Mouse (Mus musculus) forebrain, embryonic 12.5 days (tissue): ENCODE results near the gene Troap. TPM values are rescaled to one million over a fixed set of nuclear protein-coding genes. Genes with fewer than 3 reads are reported as not detected.

Experiments
- ATAC-seq: fragments of 200-750 bp; cut with Nextera tagmentation; 2 replicates; pipeline ENCODE4 v1.8.0; 2017; ENCODE audit warnings: moderate TSS enrichment; ENCODE audit not compliant: low FRiP score
- H3K27ac ChIP-seq: fragments of 300-500 bp; sonication (generic); 2 replicates; pipeline ENCODE4 v1.5.1; 2016; ENCODE audit warnings: mild to moderate bottlenecking
- H3K27me3 ChIP-seq: fragments of 300-500 bp; sonication (generic); 2 replicates; pipeline ENCODE4 v1.6.1; 2016; ENCODE audit warnings: mild to moderate bottlenecking
- H3K36me3 ChIP-seq: fragments of 300-500 bp; sonication (generic); replicated peaks from 2 replicates; pipeline ENCODE4 v1.6.1; 2016; ENCODE audit warnings: mild to moderate bottlenecking
- H3K4me1 ChIP-seq: fragments of 300-500 bp; sonication (generic); 2 replicates; pipeline ENCODE4 v1.6.1; 2016
- H3K4me2 ChIP-seq: fragments of 300-500 bp; sonication (generic); 2 replicates; pipeline ENCODE4 v1.6.1; 2016; ENCODE audit warnings: mild to moderate bottlenecking, moderate library complexity
- H3K4me3 ChIP-seq: fragments of 300-500 bp; sonication (generic); replicated peaks from 2 replicates; pipeline ENCODE4 v1.5.1; 2016; ENCODE audit warnings: mild to moderate bottlenecking
- H3K9ac ChIP-seq: fragments of 300-500 bp; sonication (generic); 2 replicates; pipeline ENCODE4 v1.6.1; 2016; ENCODE audit warnings: mild to moderate bottlenecking
- H3K9me3 ChIP-seq: fragments of 300-500 bp; sonication (generic); 2 replicates; pipeline ENCODE4 v1.6.1; 2016
- WGBS: fragments of 180-500 bp; shearing (Covaris S2); methylation state at CpG from one replicate; pipeline ENCODE4 v1.1.7; 2016; 5-methylcytosine and 5-hydroxymethylcytosine counted together
- microRNA-seq: library from miRNA; unstranded; fragments of <30 nt; microRNA quantifications from one replicate; pipeline ENCODE4, GENCODE M21; 2017
- polyA plus RNA-seq: library from polyadenylated mRNA; unstranded; fragments of >200 nt; fragmentation: Nextera tagmentation; extraction: Ambion mirVana; gene quantifications from 2 replicates; pipeline ENCODE4 v1.2.1, GENCODE M21; 2016

The Troap gene
- polyA plus RNA-seq, 1 experiment from 2014 or later: 48.3 TPM

DNA sequence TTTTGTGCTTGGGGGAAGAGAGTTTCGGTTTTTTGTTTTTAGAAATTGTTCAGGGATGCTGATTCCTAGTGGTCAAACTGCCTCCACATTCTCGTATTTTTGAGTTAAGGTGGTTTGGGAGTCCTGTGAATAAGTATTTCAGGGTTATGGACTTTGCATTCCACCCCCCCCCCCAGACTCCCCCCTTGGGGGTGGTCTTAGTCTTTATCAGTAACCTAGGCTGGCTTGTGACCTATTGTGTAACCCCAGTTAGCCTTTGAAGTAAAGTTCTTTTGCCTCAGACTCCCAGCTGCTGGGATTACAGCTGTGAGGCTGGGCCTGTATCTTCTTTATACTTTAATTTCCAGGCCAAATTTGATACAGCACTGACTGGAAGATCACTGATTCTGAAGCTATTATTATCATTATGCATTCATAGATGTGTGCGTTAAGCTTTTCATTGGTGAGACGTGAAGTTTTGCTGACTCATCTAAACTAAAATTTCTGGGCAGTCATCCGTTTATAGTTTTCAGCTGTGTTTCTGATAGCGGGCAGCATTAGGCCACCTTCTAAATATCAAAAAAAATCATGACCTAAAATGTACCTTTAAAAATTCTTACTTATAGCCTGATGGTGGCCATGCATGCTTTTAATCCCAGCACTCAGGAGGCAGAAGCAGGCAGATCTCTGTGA lies 53.6 kb downstream of the Troap start:
- Histone ChIP-seq H3K9ac (peak overlapping the region; percentile 89), H3K36me3 (0 out of 2 replicates have a peak, but pooled peaks cover 5% of the 10 kb centered on the region), H3K9me3 (no peaks in the 10 kb centered on the region), H3K27ac (no peak overlapping the region), H3K27me3 (no peaks in the 10 kb centered on the region; the same call in 1 of the 2 replicates), H3K4me1 (peaks cover 33% of the 10 kb centered on the region), H3K4me2 (peak overlapping the region; percentile 60), H3K4me3 (peak overlapping the region; percentile 77)
- WGBS: 64% methylated on average over 6 of the region's 6 CpGs
- ATAC-seq: no peak

DNA sequence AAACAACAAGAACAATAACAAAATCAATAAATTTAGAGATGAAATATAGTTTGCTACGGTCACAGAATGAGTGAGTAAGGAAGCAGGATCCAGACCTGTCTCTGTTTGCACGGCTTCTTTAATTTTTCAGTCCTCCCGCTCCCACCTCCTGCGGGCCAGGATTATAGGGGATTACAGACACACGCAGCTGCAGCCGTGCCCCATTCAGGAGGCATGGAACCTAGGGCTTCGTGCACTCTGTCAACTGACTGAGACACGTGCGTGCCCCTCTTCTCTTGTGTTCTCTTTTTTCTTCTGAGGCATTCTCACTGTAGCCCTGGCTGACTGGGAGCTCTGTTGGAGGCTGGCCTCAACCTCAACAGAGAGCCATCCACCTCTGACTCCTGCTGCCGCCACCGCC lies 55.1 kb downstream of the Troap start:
- no peak overlapping the region for H3K27ac ChIP-seq
- no peaks in the 10 kb centered on the region; the same call in 1 of the 2 replicates for H3K27me3 ChIP-seq
- WGBS: 38% methylated on average over 11 of the region's 11 CpGs
- no peaks in the 10 kb centered on the region for H3K9me3 ChIP-seq
- ATAC-seq: no peak
- H3K9ac ChIP-seq: peak overlapping the region; percentile 36; the same call in 1 of the 2 replicates
- H3K36me3 ChIP-seq: 0 out of 2 replicates have a peak, but pooled peaks cover 5% of the 10 kb centered on the region
- peak overlapping the region; percentile 25 for H3K4me2 ChIP-seq
- peaks cover 33% of the 10 kb centered on the region for H3K4me1 ChIP-seq
- no peak overlapping the region for H3K4me3 ChIP-seq

DNA sequence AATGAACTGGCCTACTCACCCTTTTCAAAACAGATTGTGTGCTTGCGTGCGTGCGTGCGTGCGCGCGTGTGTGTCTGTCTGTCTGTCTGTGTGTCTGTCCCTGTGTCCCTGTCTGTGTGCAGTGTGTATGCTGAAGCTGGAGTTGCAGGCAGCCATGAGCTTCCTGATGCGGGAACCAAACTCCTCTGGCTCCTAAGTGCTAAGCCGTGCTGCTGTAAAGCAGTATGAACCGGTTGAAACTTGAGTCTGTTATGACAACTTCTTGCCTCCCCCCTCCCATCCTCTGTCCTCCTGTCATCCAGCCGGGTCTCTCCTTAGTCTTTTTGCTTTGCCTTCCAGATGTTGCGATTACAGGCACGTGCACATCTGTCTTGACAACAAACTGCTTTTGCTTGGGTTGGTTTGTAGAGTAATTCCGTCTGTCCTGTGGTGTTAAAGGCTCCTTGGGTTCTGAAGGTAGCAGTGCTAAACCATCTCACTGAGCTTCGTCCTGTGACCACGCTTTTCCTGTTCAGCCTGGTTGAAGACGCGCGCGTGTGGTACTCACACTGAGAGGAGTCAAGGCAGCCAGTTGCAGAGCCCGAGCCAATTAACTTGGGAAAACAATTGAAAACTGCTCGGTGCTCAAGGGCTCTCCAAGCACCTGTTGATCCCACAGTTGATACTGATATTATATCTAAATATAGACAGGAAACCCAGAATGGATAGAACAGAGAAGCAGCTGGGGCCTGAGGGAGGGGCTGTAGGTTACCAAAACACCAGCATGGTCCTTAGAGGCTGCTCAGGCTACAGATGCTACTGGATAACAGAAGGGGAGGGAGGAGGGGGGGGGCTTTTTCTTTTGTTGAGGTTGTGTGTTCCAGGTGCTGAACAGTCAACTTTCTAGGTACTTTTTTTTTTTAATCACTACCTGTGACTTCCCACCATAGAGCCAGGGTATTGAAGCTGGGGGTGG lies 55.9 kb downstream of the Troap start:
- Histone ChIP-seq H3K4me1 (peaks cover 33% of the 10 kb centered on the region), H3K4me2 (peak overlapping the region; percentile 25), H3K4me3 (no peak overlapping the region), H3K9me3 (no peaks in the 10 kb centered on the region), H3K27me3 (no peaks in the 10 kb centered on the region; the same call in 1 of the 2 replicates), H3K9ac (peak overlapping the region; percentile 36; the same call in 1 of the 2 replicates), H3K27ac (no peak overlapping the region; the same call in 1 of the 2 replicates), H3K36me3 (0 out of 2 replicates have a peak, but pooled peaks cover 5% of the 10 kb centered on the region)
- WGBS: 64% methylated on average over 22 of the region's 22 CpGs
- no peak for ATAC-seq

Small RNAs within 50 kb of the gene (microRNA-seq; reads per million reads assigned to microRNA genes)
- gene Mir6960: 1.7 reads per million

Other genes starting within 250 kb of the Troap start
- 85.2 and 89.4 TPM in 2 replicates for gene Prkag1, start 243.1 kb upstream of the Troap start, polyA plus RNA-seq
- gene Kmt2d, start 203.4 kb upstream of the Troap start, polyA plus RNA-seq: 12.5 and 12.7 TPM in 2 replicates
- 20.1 and 23.3 TPM in 2 replicates for gene Rhebl1, start 180.0 kb upstream of the Troap start, polyA plus RNA-seq
- gene Dhh, start 176.0 kb upstream of the Troap start, polyA plus RNA-seq: 0.45 and 0.51 TPM in 2 replicates
- 30.6 and 41.5 TPM in 2 replicates for gene Lmbr1l, start 156.3 kb upstream of the Troap start, polyA plus RNA-seq
- gene Tuba1b, start 140.0 kb upstream of the Troap start, polyA plus RNA-seq: 1,790 and 1,867 TPM in 2 replicates
- gene Gm49450, start 121.0 kb upstream of the Troap start, polyA plus RNA-seq: not detected in 2 replicates
- 7,386 and 7,785 TPM in 2 replicates for gene Tuba1a, start 120.9 kb upstream of the Troap start, polyA plus RNA-seq
- gene Tuba1c, start 44.7 kb upstream of the Troap start, polyA plus RNA-seq: 107 and 111 TPM in 2 replicates
- 0.73 and 1.4 TPM in 2 replicates for gene Prph, start 19.4 kb upstream of the Troap start, polyA plus RNA-seq
- 0.44 and 1.3 TPM in 2 replicates for gene C1ql4, start 13.2 kb downstream of the Troap start, polyA plus RNA-seq
- 0.76 and 1.0 TPM in 2 replicates for gene Dnajc22, start 18.6 kb downstream of the Troap start, polyA plus RNA-seq
- gene Spats2, start 51.3 kb downstream of the Troap start, polyA plus RNA-seq: 65.5 and 69.8 TPM in 2 replicates
- 0.60 and 0.83 TPM in 2 replicates for gene Kcnh3, start 150.3 kb downstream of the Troap start, polyA plus RNA-seq
- gene Mcrs1, start 177.4 kb downstream of the Troap start, polyA plus RNA-seq: 185 and 188 TPM in 2 replicates
- gene Prpf40b, start 220.5 kb downstream of the Troap start, polyA plus RNA-seq: 86.9 and 88.2 TPM in 2 replicates
- gene Fam186b, start 221.3 kb downstream of the Troap start, polyA plus RNA-seq: 0.18 and 0.19 TPM in 2 replicates